8 mouse cellular contexts compared by ENCODE assay signal in the genomic region with DNA sequence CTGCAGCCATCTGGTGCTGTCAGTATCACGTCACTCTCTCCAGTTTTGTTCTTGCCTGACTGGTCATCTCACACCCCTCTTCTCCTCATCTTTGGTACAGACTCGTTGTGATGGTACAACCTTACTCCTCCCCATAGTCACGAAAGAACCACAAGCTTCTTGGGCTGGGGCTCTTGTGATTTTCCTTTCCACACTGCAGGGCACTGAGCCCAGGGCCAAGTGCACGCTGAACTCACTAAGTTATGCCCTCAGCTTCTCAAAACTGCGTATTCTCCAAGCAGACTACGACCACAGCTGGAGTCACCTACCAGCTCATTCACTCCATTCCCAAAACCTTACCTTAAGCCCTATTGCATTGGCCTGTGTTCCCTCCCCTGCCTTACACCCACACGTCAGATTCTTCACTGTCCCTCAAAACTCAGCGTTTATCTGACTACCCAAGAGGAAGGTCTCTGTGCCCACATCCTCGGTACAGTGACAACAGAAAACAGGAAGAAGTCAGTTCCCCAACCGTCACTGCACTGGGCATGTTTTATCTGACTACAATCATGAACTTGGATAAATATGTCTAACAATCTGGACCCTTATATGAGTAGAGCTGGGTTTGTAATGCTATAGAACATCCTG.
DNase-seq lines count a peak whose midpoint lies in the region; ATAC-seq and TF ChIP-seq lines count a peak whose summit lies in the region.
"Had no signal": no experiment of that assay in that cellular context is flagged by ENCODE, and none has a peak within 500 bp of the region (broad histone marks: within the 10 kb centered on the region; RNA-seq: fewer than 3 reads in every experiment).

No protein-coding gene starts in this region.

- WGBS in liver, embryonic 16.5 days (ENCODE audit: insufficient replicate concordance) = 19% methylated on average over 10 of the region's 10 CpGs
- WGBS in spleen, adult 2 months = 12% methylated on average over 10 of the region's 10 CpGs
- WGBS in midbrain, embryonic 13.5 days = 90% methylated on average over 10 of the region's 10 CpGs

- TF ChIP-seq EP300 in MEL (IDR thresholded peaks at IDR 0.05; ENCODE audit: low read depth in 1 of 2, low read length in 2 of 2) = peak; percentile 85 to 93

- no peaks in the 10 kb centered on the region for H3K27me3 ChIP-seq in MEL (ENCODE audit: control insufficient read depth in 1 of 2, insufficient read depth in 2 of 2, low read length in 2 of 2)
- no peaks in the 10 kb centered on the region for H3K27me3 ChIP-seq in liver, embryonic 16.5 days (ENCODE audit: control insufficient read depth, insufficient read depth, low read depth, low read length)
- no peaks in the 10 kb centered on the region for H3K27me3 ChIP-seq in spleen, adult 2 months (ENCODE audit: control insufficient read depth, insufficient read depth, low read length)
- no peaks in the 10 kb centered on the region for H3K27me3 ChIP-seq in midbrain, embryonic 13.5 days
- H3K27me3 ChIP-seq: heart, embryonic 15.5 days had no signal

- H3K27ac ChIP-seq in MEL (ENCODE audit: control insufficient read depth, low read depth, low read length) = peak overlapping the region; percentile 82
- peak overlapping the region; percentile 63 for H3K27ac ChIP-seq in liver, embryonic 16.5 days (ENCODE audit: low read length)
- peak overlapping the region; percentile 85 for H3K27ac ChIP-seq in spleen, adult 2 months (ENCODE audit: insufficient read depth, low read length)
- no peak overlapping the region for H3K27ac ChIP-seq in midbrain, embryonic 13.5 days
- H3K27ac ChIP-seq: heart, embryonic 15.5 days had no signal

- peaks cover 0 to 10% of the 10 kb centered on the region in 2 experiments; a peak in 3 of 4 replicates for H3K4me1 ChIP-seq in MEL (ENCODE audit: control insufficient read depth in 1 of 2, insufficient read depth in 2 of 2, low read length in 2 of 2)
- no peaks in the 10 kb centered on the region; the same call in 1 of the 2 replicates for H3K4me1 ChIP-seq in liver, embryonic 16.5 days (ENCODE audit: control insufficient read depth, low read depth, low read length)
- H3K4me1 ChIP-seq in spleen, adult 2 months (ENCODE audit: control insufficient read depth, insufficient read depth, insufficient read length) = no peaks in the 10 kb centered on the region; the same call in 1 of the 2 replicates
- peaks cover 14% of the 10 kb centered on the region; the same call in 1 of the 2 replicates for H3K4me1 ChIP-seq in midbrain, embryonic 13.5 days (replicated peaks)

- DNase-seq in CD4-positive helper T cell, adult 2 months (ENCODE audit: low read depth, low spot score) = peak; percentile 73
- DNase-seq in MEL (ENCODE audit: low read depth, low spot score) = peak; percentile 91
- DNase-seq in spleen, adult 2 months (ENCODE audit: low read depth in 1 of 2, low spot score in 2 of 2) = peak; percentile 61 to 77
- DNase-seq in left cerebral cortex, adult 9 months (ENCODE audit: low spot score in 2 of 2) = no peak
- DNase-seq in urinary bladder, adult 2 months (ENCODE audit: low spot score) = no peak

- H3K4me3 ChIP-seq in MEL (ENCODE audit: control insufficient read depth in 1 of 2, insufficient read depth in 1 of 2, low read depth in 2 of 2, low read length in 2 of 2) = peak overlapping the region; percentile 19 to 44
- H3K4me3 ChIP-seq in liver, embryonic 16.5 days (ENCODE audit: low read depth, low read length) = no peak overlapping the region
- peak overlapping the region; percentile 1; the same call in 1 of the 2 replicates for H3K4me3 ChIP-seq in spleen, adult 2 months (ENCODE audit: extremely low read depth, insufficient read depth, insufficient read length)
- no peak overlapping the region for H3K4me3 ChIP-seq in midbrain, embryonic 13.5 days (replicated peaks)
- H3K4me3 ChIP-seq: heart, embryonic 15.5 days had no signal

- no peak overlapping the region for H3K4me2 ChIP-seq in liver, embryonic 16.5 days (ENCODE audit: low read depth, low read length)
- no peak overlapping the region for H3K4me2 ChIP-seq in midbrain, embryonic 13.5 days (replicated peaks)
- H3K4me2 ChIP-seq: heart, embryonic 15.5 days had no signal

- no peaks in the 10 kb centered on the region for H3K9me3 ChIP-seq in MEL (replicated peaks; ENCODE audit: insufficient read depth, low read length)
- H3K9me3 ChIP-seq in liver, embryonic 16.5 days (replicated peaks; ENCODE audit: control insufficient read depth, low read length) = no peaks in the 10 kb centered on the region
- no peaks in the 10 kb centered on the region for H3K9me3 ChIP-seq in midbrain, embryonic 13.5 days
- H3K9me3 ChIP-seq: heart, embryonic 15.5 days had no signal

- no peaks in the 10 kb centered on the region for H3K79me2 ChIP-seq in MEL (ENCODE audit: control insufficient read depth, insufficient read depth, low read length, poor library complexity)

- peak overlapping the region; percentile 38 for H3K9ac ChIP-seq in MEL (ENCODE audit: control insufficient read depth, low read depth, low read length, poor library complexity, severe bottlenecking)
- H3K9ac ChIP-seq in liver, embryonic 16.5 days (ENCODE audit: low read depth, low read length) = no peak overlapping the region
- H3K9ac ChIP-seq in midbrain, embryonic 13.5 days (replicated peaks) = no peak overlapping the region
- H3K9ac ChIP-seq: heart, embryonic 15.5 days had no signal

- TF ChIP-seq CTCF in MEL (IDR thresholded peaks at IDR 0.05 in 2 of 3, conservative IDR thresholded peaks at IDR 0.05 in 1 of 3; ENCODE audit: control insufficient read depth in 1 of 3, insufficient read depth in 1 of 3, low read depth in 2 of 3, low read length in 3 of 3, poor library complexity in 1 of 3, severe bottlenecking in 1 of 3) = no peak
- no peak for TF ChIP-seq CTCF in spleen, adult 2 months (IDR thresholded peaks at IDR 0.05; ENCODE audit: extremely low read depth, insufficient read depth, insufficient read length, insufficient replicate concordance)

- 0 out of 2 replicates have a peak, but pooled peaks have one; percentile 21 for ATAC-seq in liver, embryonic 16.5 days (ENCODE audit: low read depth)
- no peak for ATAC-seq in midbrain, embryonic 13.5 days

- TF ChIP-seq POLR2A in MEL (IDR thresholded peaks at IDR 0.05; ENCODE audit: control insufficient read depth in 1 of 2, insufficient read depth in 1 of 2, low read depth in 1 of 2, low read length in 2 of 2, poor library complexity in 1 of 2) = no peak
- TF ChIP-seq POLR2A in spleen, adult 2 months (IDR thresholded peaks at IDR 0.05; ENCODE audit: low read depth, low read length) = no peak

- TF ChIP-seq RAD21 in MEL (IDR thresholded peaks at IDR 0.05; ENCODE audit: low read depth, low read length) = no peak

- peaks cover 0 to 11% of the 10 kb centered on the region in 2 experiments; a peak in 2 of 4 replicates for H3K36me3 ChIP-seq in MEL (ENCODE audit: control insufficient read depth in 1 of 2, insufficient read depth in 2 of 2, low read length in 2 of 2)
- no peaks in the 10 kb centered on the region for H3K36me3 ChIP-seq in liver, embryonic 16.5 days (ENCODE audit: control insufficient read depth, insufficient read depth)
- no peaks in the 10 kb centered on the region for H3K36me3 ChIP-seq in spleen, adult 2 months (ENCODE audit: control insufficient read depth, insufficient read depth, low read length)
- H3K36me3 ChIP-seq in midbrain, embryonic 13.5 days = no peaks in the 10 kb centered on the region
- H3K36me3 ChIP-seq: heart, embryonic 15.5 days had no signal

TF ChIP-seq in MEL, 35 proteins besides CTCF, POLR2A, EP300 and RAD21 (continues in another document):
- TF ChIP-seq TBP (IDR thresholded peaks at IDR 0.05; ENCODE audit: low read depth, low read length) (0 out of 2 replicates have a peak, but pooled peaks have one; percentile 20), ZMIZ1 (IDR thresholded peaks at IDR 0.05; ENCODE audit: low read depth, low read length) (no peak), MAZ (IDR thresholded peaks at IDR 0.05; ENCODE audit: low read depth, low read length) (no peak), KAT2A (conservative IDR thresholded peaks at IDR 0.05; ENCODE audit: low read depth, low read length) (no peak), MXI1 (IDR thresholded peaks at IDR 0.05; ENCODE audit: low read depth, low read length) (peak; percentile 33; the same call in 1 of the 2 replicates), POLR2AphosphoS2 (IDR thresholded peaks at IDR 0.05; ENCODE audit: low read length) (no peak), TAL1 (IDR thresholded peaks at IDR 0.05; ENCODE audit: low read length) (peak; percentile 40; the same call in 1 of the 2 replicates), BHLHE40 (IDR thresholded peaks at IDR 0.05; ENCODE audit: borderline replicate concordance, low read depth, low read length) (no peak), ZC3H11A (IDR thresholded peaks at IDR 0.05; ENCODE audit: low read depth, low read length) (no peak), NRF1 (IDR thresholded peaks at IDR 0.05; ENCODE audit: insufficient read depth, low read depth, low read length, poor library complexity, severe bottlenecking) (no peak), TCF12 (IDR thresholded peaks at IDR 0.05; ENCODE audit: low read depth, low read length) (peak; percentile 64), MYB (IDR thresholded peaks at IDR 0.05; ENCODE audit: low read depth, low read length) (peak; percentile 91), HCFC1 (IDR thresholded peaks at IDR 0.05; ENCODE audit: low read depth, low read length) (no peak), SIN3A (IDR thresholded peaks at IDR 0.05; ENCODE audit: low read length) (peak; percentile 63; the same call in 1 of the 2 replicates), ZKSCAN1 (IDR thresholded peaks at IDR 0.05; ENCODE audit: low read depth, low read length) (no peak), E2F4 (IDR thresholded peaks at IDR 0.05; ENCODE audit: borderline replicate concordance, low read depth, low read length) (no peak), GABPA (IDR thresholded peaks at IDR 0.05; ENCODE audit: low read depth, low read length) (no peak), CHD2 (IDR thresholded peaks at IDR 0.05; ENCODE audit: low read length) (no peak), USF2 (IDR thresholded peaks at IDR 0.05; ENCODE audit: borderline replicate concordance in 1 of 2, insufficient read depth in 1 of 2, low read depth in 1 of 2, low read length in 2 of 2) (no peak), RCOR1 (IDR thresholded peaks at IDR 0.05; ENCODE audit: low read depth, low read length) (peak; percentile 87), UBTF (IDR thresholded peaks at IDR 0.05; ENCODE audit: borderline replicate concordance, insufficient read depth, low read depth, low read length) (no peak), JUND (IDR thresholded peaks at IDR 0.05; ENCODE audit: low read depth, low read length) (no peak), ETS1 (IDR thresholded peaks at IDR 0.05; ENCODE audit: low read depth, low read length) (peak; percentile 66; the same call in 1 of the 2 replicates), SMC3 (IDR thresholded peaks at IDR 0.05; ENCODE audit: low read depth, low read length) (no peak), GATA1 (IDR thresholded peaks at IDR 0.05; ENCODE audit: low read depth, low read length) (peak; percentile 88), ELF1 (IDR thresholded peaks at IDR 0.05; ENCODE audit: low read depth, low read length) (0 out of 2 replicates have a peak, but pooled peaks have one; percentile 12)

Comparison
In these comparisons a context has a peak if more than half of its experiments do, and no peak if none do; other contexts are left out.
1. DNase-seq: peak in CD4-positive helper T cell, adult 2 months (single experiment), MEL (single experiment) and spleen, adult 2 months (2 of 2); none in left cerebral cortex, adult 9 months (0 of 2) and urinary bladder, adult 2 months (single experiment).
2. H3K4me3 ChIP-seq: peak in MEL (2 of 2) and spleen, adult 2 months (single experiment); none in liver, embryonic 16.5 days (single experiment) and midbrain, embryonic 13.5 days (single experiment).